Comparison of ENCODE assay signal across 8 mouse cellular contexts in genomic region chr1:86440171-86440886, GRCm38 (mm10). TPM values are rescaled to one million over a fixed set of nuclear protein-coding genes. Genes with fewer than 3 reads are reported as not detected.
A peak's percentile ranks its signal among the peaks of the same experiment; 100 is the strongest.
DNase-seq lines count a peak whose midpoint lies in the region; ATAC-seq lines count a peak whose summit lies in the region.

No protein-coding gene starts in this region.

- H3K4me2 ChIP-seq in hindbrain, embryonic 14.5 days (replicated peaks), result peak overlapping the region; percentile 96

- peak; percentile 98 for DNase-seq in R1 (ENCODE audit: low read depth, low spot score)
- DNase-seq in cerebellum, postnatal 25 days, result peak; percentile 93 to 97
- DNase-seq in frontal cortex, postnatal 25 days (ENCODE audit: low spot score in 2 of 2), result peak; percentile 90 to 91
- peak; percentile 96 for DNase-seq in hindbrain, embryonic 14.5 days (ENCODE audit: low spot score)
- peak; percentile 88 to 89 for DNase-seq in layer of hippocampus, postnatal 36 days
- peak; percentile 98 for DNase-seq in lung, postnatal 36 days
- peak; percentile 98 for DNase-seq in retina, embryonic 14.5 days (ENCODE audit: low spot score)
- DNase-seq in thymus, postnatal 36 days, result peak; percentile 87

- H3K4me1 ChIP-seq in hindbrain, embryonic 14.5 days (replicated peaks; ENCODE audit: control insufficient read depth, insufficient read depth, low read length), result peaks cover 53% of the 10 kb centered on the region

- no peaks in the 10 kb centered on the region for H3K27me3 ChIP-seq in hindbrain, embryonic 14.5 days (ENCODE audit: control insufficient read depth, insufficient read depth, low read length)

- peak overlapping the region; percentile 95 for H3K9ac ChIP-seq in hindbrain, embryonic 14.5 days

- peak overlapping the region; percentile 99 for H3K27ac ChIP-seq in hindbrain, embryonic 14.5 days

- peak overlapping the region; percentile 48 for H3K4me3 ChIP-seq in hindbrain, embryonic 14.5 days (replicated peaks; ENCODE audit: low read length)

- peak; percentile 73 for ATAC-seq in hindbrain, embryonic 14.5 days (ENCODE audit: low FRiP score)

- 1% methylated on average over 18 of the region's 18 CpGs for WGBS in hindbrain, embryonic 14.5 days

- H3K36me3 ChIP-seq in hindbrain, embryonic 14.5 days (replicated peaks; ENCODE audit: control insufficient read depth, insufficient read depth), result no peaks in the 10 kb centered on the region

- no peaks in the 10 kb centered on the region for H3K9me3 ChIP-seq in hindbrain, embryonic 14.5 days (ENCODE audit: control insufficient read depth, low read length)

RNA-seq across cellular contexts. Expression of gene Tex44, which starts 14.2 kb away (rescaled TPM):
- polyA plus RNA-seq in hindbrain, embryonic 14.5 days (2014; fragmentation: Nextera tagmentation; extraction: Ambion mirVana), result not detected in 2 replicates
- total RNA-seq in layer of hippocampus, postnatal 36 days (2021), result not detected

RNA-seq across cellular contexts. Expression of gene Nmur1, which starts 14.3 kb away (rescaled TPM):
- not detected in 2 replicates for polyA plus RNA-seq in hindbrain, embryonic 14.5 days (2014; fragmentation: Nextera tagmentation; extraction: Ambion mirVana)
- not detected for total RNA-seq in layer of hippocampus, postnatal 36 days (2021)

Comparison
In these comparisons a context has a peak if more than half of its experiments do, and no peak if none do; other contexts are left out.
1. Peak in every context shown above with its lines: DNase-seq, ATAC-seq, H3K4me3 ChIP-seq and H3K27ac ChIP-seq.